Mouse (Mus musculus) NIH3T3 (cell line): ENCODE results near the gene Ern1.
"Not testable (repeated sequence)": the region's sequence is repeated elsewhere in the genome, so short reads cannot be mapped to it uniquely, and the experiment has no call there.

ENCODE experiments used
- DNase-seq: peaks from one replicate; pipeline ENCODE4 v3.0.0-alpha.2; 2012; ENCODE audit warnings: low read depth

Gene Ern1

DNA sequence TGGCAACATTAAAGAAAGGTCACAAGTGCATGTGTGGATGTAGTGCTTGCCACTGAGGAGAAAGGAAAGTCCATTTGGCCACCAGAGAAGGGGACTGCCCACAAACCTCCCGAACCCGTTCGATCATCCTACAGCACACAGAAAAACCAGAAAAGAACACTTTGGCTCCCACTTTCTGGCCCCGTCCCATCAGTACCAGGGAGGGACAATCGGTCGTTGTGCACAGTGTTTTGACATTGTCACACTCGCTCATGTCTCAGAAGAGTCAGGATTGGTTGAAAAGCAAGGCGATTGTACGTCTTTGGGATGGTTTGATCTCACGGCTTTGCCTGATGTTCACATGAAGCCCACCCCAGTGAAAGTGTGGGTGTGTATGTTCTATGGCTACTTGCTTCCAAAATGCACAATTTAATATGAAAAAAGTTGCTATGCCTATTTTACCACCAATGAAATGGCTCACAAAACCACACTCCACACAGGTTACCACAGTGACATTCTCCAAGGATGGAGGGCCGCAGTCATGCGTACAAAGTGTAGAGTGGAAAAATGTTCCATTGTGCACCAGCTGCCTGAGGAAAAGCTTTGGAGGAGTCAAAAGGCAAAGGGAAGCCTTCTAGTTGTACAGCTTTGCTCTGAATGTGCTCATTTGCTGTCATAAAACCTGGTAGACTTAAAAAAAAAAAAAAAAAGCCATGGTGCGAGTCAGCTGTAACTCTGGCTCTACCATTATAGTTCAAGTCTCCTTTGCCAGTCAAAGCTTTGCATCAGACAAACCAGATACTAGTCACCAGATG, 15.2 kb upstream of the Ern1 start:
- no peak for DNase-seq

DNA sequence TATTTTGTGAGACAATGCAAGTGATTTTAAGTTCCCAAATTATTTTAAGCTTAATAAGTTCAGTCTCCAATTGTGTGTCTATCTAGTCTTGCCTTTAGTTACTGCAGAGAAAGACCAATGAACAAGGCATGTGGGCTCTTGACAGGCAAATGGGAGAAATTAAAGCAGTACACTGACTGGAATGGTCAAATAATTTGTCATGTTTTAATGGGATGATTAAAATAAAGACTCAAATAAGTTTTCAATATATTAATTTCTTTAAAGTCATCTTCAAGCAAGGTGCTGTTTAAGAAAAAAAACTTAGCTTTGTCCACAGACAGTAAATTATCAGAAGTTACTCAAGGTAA, 14.5 kb upstream of the Ern1 start:
- no peak for DNase-seq

DNA sequence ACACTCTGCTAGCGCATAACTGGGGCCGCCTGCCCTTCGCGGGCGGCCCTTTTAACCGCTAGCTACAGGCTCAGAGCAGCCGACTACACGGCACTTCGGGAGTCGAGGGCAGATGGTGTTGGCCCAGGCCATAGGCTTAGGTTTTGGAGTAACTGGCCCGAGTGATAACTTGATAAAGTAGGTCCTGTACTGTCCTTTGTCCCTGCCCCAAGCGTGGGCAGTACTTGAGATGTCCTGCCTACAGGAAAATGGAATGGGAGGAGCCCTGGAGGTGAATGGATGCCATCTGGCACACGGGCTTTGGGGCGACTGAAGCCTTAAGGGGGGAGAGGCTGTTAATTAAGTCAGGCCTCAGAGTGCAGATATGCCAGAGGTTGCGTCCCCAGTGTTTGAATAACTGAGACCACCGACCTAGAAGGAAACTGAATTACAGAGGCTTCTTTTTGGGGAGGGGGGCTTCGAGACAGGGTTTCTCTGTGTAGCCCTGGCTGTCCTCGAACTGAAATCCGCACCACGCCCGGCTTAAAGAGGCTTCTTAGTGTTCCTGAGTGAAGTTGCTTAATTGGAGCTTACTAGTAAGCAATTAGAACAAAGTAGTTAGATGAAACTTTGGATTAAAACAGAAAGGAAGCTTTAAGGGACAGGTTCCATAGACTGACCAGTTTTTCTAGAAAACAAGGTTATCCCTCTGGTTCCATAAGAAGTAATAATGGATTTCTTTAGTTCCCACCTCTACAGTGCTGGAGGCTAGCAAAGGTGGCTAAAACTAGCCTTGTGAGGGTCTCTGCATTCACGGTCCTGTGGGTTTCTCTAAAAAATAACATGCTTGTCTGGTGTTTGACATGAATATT, 13.9 kb upstream of the Ern1 start:
- peak; percentile 85 for DNase-seq

DNA sequence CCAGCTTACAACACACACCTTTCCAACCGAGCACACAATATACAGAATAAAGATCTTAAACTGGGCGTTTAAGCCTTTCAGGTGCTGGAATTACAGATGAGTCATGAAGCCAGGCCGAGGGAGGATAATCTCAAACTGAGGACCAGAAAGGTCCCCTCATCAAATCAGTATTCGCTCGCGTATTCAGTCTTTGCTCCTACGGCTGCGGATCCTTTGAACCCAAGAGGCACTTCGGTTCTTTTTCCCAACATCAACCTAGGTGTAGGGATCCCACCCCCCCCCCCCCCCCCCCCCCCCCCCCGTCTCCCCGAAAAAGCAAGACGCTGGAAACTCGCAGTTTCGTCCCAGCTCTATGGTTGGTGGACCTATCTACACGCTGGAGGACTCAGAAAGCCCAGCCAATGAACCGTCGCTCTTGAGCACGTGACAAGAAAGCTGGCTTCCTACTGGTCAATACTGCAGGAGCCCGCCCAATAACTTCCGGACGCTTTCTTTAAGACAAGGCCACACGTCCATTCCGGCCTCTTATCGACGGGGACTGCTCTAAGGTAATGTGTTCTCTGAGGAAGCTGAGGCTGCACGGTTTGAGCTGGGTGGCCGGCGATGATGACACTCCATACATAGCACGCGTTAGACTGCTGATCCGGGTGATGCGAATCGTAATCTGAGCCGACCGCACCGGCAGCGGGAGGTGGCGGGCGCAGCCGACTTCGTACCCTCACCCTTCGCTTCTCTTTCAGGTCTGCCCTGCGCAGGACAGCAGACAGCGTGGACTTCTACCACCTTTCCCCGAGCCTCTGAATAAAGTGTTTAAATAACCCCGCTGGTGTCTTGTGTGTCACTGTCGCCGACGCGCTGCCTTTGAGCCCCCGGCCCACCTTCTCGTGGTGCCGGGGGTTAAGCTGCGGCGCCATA, 13.0 kb upstream of the Ern1 start:
- peak; percentile 97 for DNase-seq

DNA sequence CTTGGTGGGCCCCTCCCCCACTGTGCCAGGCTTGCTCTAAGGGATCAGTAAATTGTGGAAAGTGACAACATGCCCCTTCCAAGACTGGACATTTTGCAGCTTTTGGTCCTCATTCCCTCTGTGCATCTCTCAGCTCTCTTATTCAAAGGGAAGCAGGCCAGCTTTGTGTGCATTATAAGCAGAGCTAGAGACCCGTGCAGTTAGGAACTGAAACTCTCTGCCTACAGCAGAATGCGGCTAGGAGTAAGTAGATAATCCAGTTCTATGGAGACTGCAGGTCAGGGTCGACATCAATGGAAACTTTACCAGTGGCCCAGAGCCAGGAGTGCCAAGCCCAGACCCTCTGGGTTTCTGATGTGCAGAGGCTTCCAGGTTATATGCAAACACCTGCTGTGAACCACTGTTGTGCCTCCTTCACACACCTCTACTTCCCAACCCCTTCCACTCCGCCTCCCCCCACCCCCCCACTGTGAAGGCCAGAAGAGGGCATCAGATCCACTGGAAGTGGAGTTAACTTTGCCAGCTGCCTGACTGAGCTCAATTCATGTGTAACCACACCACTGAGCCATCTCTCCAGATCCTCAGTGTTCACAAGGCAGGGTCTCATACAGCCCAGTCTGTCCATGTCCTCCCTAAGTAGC, 11.2 kb upstream of the Ern1 start:
- DNase-seq, result no peak

DNA sequence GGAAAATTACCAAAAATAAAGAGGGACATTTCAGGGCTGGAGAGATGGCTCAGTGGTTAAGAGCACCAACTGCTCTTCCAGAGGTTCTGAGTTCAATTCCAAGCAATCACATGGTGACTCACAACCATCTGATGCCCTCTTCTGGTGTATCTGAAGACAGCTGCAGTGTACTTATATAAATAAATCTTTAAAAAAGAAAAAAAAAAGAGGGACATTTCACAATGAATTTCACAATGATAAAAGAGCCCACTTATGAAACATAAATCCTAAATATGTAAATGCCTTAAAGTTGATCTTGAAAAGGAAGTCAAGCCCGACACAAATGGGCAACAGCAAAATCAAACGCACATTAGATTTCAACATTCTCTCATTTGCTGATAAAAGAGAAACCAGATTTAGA, 10.3 kb upstream of the Ern1 start:
- no peak for DNase-seq

DNA sequence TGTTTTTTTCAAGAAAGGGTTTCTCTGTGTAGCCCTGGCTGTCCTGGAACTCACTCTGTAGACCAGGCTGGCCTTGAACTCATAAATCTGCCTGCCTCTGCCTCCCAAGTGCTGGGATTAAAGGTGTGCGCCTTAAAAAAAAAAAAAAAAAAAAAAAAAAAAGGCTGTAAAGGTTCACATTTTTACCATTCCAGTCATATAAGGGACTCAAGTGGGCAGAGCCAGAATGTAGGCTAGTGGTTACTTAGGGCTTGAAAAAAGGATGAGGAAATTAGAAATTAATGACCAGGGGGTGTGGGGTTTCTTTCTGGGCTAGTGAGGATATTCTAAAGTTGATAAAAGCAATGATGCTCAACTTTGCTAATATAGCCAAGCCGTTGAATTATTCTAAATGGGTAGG, 9.4 kb upstream of the Ern1 start:
- DNase-seq, result not testable (repeated sequence)

DNA sequence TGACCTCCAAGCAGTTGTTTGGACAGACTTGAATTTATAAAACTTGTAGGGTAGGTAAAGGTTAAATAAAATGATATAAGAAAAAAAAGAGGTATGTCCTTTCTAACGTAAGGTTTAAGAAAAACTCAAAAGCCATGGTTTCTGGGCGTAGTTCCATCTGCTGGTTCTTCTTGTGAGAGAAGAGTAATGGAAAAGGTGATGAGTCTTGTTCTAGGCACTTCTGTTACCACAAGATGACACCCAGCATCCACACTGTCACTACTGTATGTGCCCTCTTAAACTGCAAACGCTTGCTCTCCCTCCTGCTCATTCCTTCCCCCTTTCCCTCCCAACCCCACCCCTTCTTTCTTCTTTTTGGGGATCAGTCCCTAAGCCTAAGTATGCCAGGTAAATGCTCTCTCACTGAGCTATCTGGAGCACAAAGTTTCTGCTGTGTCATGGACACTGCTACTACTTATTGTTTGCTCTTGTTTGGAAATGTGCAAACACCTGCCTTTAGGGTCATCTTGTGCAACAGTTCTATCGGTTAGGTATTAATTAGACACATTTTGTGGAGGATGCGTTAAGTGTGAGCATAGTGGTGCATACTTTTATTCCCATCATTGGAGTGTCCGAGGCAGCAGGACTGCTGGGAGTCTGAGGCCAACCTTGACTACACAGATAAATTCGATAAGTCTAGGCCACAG, 5.5 kb upstream of the Ern1 start:
- no peak for DNase-seq

DNA sequence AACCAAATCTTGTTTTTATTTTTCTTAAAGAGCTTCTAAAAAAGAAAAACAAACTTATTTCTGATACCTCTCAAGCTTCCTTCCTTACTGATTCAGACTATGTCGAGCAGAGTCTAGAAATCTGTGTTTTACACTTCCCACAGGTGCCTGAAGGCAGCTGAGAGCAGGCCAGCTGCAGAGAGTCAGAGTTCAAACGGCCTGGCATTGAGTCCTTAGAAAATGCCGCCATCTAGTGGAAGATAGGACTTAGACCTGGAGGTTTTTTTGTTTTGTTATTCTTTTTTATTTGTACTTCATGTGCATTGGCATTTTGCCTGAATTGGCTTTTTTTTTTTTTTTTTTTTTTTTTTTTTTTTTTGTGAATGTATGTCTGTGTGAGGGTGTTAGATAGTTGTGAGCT, 3.7 kb upstream of the Ern1 start:
- DNase-seq, result peak; percentile 88

DNA sequence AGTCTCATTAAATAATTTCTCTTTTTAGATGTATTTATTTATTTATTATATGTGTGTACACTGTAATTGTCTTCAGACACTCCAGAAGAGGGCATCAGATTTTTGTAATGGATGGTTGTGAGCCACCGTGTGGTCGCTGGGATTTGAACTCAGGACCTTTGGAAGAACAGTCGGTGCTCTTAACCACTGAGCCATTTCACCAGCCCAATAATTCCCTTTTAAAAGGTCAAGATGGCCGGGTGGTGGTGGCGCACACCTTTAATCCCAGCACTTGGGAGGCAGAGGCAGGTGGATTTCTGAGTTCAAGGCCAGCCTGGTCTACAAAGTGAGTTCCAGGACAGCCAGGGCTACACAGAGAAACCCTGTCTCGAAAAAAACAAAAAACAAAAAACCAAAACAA, 2.9 kb upstream of the Ern1 start:
- DNase-seq, result not testable (repeated sequence)

DNA sequence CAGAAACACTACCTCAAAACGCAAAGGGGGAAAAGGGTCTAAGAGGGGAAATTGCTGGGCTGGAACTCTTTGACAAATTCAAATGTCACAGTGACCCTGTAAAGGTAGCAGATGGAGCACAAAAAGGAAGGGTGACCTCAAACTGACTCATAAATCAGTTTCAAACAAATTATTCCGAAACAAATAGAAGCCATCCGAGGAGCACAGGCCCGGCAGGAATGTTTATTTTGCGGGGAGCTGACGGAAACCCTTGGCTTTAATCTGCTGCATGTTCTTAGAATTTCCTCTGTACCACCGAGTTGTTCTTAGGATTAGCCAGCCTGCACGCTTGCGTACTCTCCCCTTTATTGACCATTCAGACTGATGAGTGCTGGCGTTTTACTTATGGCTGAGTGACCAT, 2.4 kb upstream of the Ern1 start:
- no peak for DNase-seq

DNA sequence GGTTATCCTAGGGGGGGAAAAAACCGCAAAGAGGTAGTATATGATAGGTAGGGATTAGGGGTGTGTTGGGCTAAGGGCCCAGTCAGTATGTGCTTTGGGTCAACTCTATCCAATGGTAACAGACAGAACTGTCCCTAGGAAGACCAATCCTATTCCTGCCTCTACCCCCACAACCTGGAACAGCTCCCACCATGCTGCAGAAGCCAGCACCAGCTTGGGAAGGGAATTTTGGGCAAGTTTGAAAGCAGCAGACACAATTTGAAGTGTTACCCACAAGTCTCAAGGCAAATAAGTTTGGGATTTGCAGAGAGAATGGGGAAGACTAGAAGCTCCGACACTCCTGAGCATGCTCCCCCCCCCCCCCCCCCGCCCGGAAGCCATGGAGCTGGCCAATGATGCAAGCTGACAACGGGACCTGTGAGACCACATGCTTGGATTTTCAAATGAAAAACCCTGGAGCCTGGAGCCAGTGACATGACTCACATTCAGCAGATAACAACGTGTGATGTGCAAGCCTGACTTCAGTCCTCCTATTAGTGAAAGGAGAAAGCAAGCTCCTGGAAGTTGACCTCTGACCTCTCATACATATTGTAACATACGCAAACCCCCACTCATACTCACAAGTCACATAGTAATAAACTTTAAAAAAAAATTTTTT, 1.5 kb upstream of the Ern1 start:
- DNase-seq, result peak; percentile 54

DNA sequence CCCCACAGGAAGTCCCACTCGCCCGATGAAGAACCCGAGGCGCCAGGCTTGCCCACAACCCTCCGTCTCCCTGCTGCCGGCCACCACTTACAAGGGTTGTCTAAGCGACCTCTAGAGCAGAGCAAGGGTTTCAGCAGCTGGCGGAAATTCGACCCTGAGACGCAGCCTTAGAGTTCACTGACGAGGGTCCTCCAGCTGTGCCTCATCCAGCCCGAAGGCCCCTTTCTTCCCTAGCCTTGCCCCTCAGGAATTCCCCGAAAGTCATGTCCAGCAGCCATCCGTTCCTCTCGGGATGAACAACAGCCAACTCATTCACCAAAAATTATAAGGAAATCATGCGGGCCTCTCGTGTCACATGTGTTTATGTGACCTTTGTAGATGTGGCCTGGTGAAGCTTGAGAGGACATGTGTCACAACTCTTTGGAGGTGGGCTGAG, 492 bp upstream of the Ern1 start:
- no peak for DNase-seq

DNA sequence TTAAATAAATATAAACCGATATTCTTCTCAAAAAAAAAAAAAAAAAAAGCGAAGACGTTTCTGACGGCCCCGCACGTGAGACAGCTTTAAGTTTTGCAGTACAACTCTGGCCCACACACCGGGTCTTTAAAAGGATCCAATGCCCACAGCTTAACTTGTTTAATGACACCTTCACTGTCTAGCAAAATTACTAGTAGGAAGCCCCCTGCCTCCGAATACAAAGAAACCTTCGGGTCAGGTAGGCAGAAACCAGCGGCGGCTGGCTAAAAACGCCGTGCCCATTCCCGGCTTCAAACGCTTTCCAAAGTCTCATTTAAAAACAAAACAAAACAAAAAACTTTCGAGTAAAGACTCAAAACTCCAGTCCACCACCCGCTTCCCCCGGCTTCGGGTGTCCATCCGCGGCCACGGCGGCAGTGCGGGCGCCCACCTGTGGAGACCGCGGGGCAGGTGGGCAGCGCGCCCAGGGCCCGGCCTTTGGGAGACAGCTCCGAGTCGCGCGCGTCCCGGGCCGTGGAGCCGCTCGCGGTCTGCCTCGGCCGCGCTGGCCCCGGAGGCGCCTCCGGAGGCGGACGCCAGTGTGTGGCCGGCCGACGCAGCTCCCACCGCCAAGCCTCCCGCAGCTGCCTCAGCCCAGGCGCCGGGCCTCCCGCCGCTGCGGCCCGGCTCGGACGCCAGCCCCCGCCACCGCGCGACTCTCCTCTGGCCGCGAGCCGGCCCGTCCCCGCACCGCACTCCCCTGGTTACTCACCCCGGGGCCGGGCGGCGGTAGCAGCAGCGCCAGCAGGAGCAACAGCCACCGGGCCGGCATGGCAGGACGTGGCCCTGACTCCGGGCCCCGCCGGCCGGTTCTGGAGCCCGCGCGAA, 553 bp downstream of the Ern1 start:
- DNase-seq, result no peak

DNA sequence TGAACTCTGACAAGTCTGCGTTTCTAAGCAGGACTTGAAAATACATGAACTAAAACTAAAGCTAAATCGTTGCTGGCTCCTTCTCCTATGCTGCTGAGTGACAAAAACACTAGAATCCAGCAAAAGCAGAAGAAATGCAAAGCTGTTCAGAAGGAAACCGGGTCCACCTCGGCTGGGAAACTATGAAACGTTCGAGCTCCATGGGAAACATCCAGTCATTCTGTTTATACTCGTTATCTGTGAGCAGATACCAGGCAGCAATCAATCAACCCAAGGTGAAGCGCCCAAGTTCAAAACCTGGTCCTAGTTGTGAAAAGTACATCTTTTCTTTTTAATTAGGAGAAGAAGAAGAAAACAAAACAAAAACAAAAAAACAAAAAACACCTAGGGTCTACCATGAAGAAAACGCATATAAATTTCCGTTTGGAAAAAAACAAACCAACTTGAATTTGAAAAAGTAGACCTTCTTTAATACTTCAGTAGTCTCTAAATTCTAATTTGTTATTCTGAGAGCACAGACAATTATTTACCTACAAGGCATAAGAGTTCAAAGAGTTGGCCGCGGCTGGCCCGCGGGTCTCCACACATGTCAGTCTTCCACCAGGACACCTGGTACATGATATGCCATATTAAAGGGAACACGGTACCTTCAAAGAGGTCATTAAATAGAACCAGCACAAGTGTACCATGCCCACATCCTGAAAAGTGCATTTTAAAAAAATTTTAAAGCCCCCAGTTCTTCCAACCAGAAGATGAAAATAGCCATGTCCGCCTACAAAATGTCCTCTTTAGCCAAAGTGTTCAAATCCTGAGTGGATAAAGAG, 1.4 kb downstream of the Ern1 start:
- no peak for DNase-seq

DNA sequence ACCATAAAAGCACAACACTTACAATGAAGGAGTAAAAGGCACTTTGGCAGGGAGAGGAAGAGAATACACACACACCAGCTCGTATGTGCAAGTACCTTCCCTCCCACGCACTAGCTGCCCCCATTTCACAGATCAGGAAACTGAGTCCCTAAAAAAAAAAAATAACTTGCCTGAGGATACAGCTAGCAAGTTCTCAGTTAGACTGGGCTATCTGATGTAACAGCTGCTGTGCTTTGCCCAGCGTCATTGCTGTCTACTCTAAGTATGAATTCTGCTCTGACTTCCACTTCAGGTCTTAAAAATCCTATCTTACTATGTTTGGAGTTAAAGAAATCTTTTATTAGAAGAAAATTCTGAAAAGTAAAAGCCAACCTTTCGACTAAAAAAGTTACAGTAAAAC, 2.0 kb downstream of the Ern1 start:
- no peak for DNase-seq

DNA sequence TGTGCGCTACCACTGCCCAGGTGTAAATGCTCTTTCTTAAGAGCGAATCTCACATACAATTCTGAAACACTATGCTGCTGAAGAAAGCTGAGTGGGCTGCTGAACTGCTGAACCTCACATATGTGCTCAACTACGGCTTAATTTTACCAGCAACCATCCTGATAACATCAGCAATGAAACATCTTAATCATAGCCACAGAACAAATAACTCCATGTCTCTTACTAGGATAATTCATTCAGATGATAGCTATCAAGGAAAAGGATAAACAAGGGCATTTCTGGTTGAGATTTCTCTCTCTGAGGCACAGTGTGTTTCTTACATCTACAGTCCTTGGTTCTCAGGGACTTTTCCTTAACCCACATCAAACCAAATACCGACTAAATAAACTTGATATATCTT, 2.8 kb downstream of the Ern1 start:
- no peak for DNase-seq

DNA sequence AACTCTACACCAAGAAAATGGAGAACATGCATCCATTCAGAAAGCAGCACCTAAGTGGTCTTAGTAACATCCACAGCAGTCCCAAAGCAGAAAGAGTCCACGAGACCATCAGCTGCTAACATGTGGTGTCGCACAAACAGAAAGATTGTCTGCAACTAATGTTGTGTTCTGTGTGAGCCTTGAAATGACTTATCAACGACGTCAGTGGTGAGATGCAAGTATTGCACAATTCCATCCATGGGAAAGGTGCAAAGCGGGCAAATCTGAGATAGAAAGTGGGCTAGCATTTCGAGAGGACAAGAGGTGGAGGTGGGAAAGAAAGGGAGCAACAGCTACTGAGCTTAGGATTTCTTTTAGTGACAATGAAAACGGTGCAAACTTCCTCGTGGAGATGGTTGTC, 4.8 kb downstream of the Ern1 start:
- no peak for DNase-seq

DNA sequence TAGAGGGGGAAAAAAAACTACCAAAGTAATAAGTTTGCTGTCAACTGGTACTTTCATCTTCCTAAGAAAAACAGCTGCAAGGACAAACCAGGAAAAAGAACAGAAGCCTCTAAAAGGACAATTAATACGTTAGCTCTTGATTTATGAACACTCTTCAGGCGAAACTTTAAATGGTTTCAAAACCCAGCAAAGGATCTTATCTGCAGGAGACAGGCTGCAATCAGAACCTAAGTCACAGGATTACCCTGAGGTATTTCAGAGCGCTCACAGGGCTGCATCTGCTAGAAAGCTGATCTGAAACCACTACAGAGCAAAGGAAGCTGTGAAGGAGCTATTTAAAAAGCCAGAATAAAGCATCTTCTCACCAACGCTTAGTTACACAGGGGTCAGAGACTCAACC, 6.0 kb downstream of the Ern1 start:
- no peak for DNase-seq
